Mouse (Mus musculus): ENCODE data around the gene Tmem151b.

GRCm38 (mm10) chr17:45586449-45586837, 37.0 kb upstream of the Tmem151b start:
- TF ChIP-seq CTCF (IDR thresholded peaks at IDR 0.05; ENCODE audit: borderline replicate concordance, insufficient read depth, low read length) (no peak), POLR2A (IDR thresholded peaks at IDR 0.05; ENCODE audit: low read depth, low read length) (no peak)
